Mouse (Mus musculus) heart, postnatal 0 days (tissue): ENCODE measurements around the gene Prkaa1. TPM values are rescaled to one million over a fixed set of nuclear protein-coding genes. Genes with fewer than 3 reads are reported as not detected.

Source experiments
- ATAC-seq: fragments of 200-750 bp; cut with Nextera tagmentation; 2 replicates; pipeline ENCODE4 v1.8.0; 2017; ENCODE audit warnings: low read depth, moderate number of reproducible peaks, moderate library complexity; ENCODE audit not compliant: insufficient read depth
- DNase-seq: peaks from one replicate; pipeline ENCODE4 v3.0.0-alpha.2; 2016; ENCODE audit warnings: low spot score
- H3K27ac ChIP-seq: fragments of 300-500 bp; sonication (generic); 2 replicates; pipeline ENCODE4 v1.5.1; 2014; ENCODE audit warnings: low read depth, mild to moderate bottlenecking
- H3K27me3 ChIP-seq: fragments of 300-500 bp; sonication (generic); 2 replicates; pipeline ENCODE4 v1.6.1; 2014; ENCODE audit warnings: low read length, mixed read lengths; ENCODE audit not compliant: control insufficient read depth, insufficient read depth
- H3K36me3 ChIP-seq: fragments of 300-500 bp; sonication (generic); replicated peaks from 2 replicates; pipeline ENCODE4 v1.6.1; 2014; ENCODE audit warnings: low read length, mixed read lengths; ENCODE audit not compliant: control insufficient read depth, insufficient read depth
- H3K4me1 ChIP-seq: fragments of 300-500 bp; sonication (generic); 2 replicates; pipeline ENCODE4 v1.6.1; 2014; ENCODE audit warnings: antibody characterized with exemption; ENCODE audit not compliant: control insufficient read depth, insufficient read depth
- H3K4me2 ChIP-seq: fragments of 300-500 bp; sonication (generic); 2 replicates; pipeline ENCODE4 v1.6.1; 2014; ENCODE audit warnings: low read depth, mild to moderate bottlenecking, low read length, moderate library complexity
- H3K4me3 ChIP-seq: fragments of 300-500 bp; sonication (generic); 2 replicates; pipeline ENCODE4 v1.5.1; 2014; ENCODE audit warnings: low read depth, low read length
- H3K9ac ChIP-seq: fragments of 300-500 bp; sonication (generic); replicated peaks from 2 replicates; pipeline ENCODE4 v1.6.1; 2014; ENCODE audit warnings: low read depth, low read length, mixed read lengths
- H3K9me3 ChIP-seq: fragments of 300-500 bp; sonication (generic); replicated peaks from 2 replicates; pipeline ENCODE4 v1.6.1; 2016; ENCODE audit warnings: low read length; ENCODE audit not compliant: control insufficient read depth
- CTCF ChIP-seq: IDR thresholded peaks from 2 replicates; pipeline ENCODE4 v1.5.1; 2016; ENCODE audit warnings: antibody characterized with exemption, control low read depth, low read depth
- EP300 ChIP-seq: IDR thresholded peaks from 2 replicates; pipeline ENCODE4 v1.6.1; 2016; ENCODE audit warnings: antibody characterized with exemption, low read depth
- WGBS: fragments of 180-500 bp; shearing (Covaris S2); extraction: QIAGEN DNeasy Blood & Tissue Kit; methylation state at CpG from one replicate; pipeline ENCODE4 v1.1.7; 2014; 5-methylcytosine and 5-hydroxymethylcytosine counted together
- polyA plus RNA-seq: library from polyadenylated mRNA; unstranded; fragments of >200 nt; fragmentation: Nextera tagmentation; extraction: Ambion mirVana; gene quantifications from 2 replicates; pipeline ENCODE4 v1.2.1, GENCODE M21; 2015
- total RNA-seq: library from RNA; depleted of rRNA; stranded (reverse); fragments of >200 nt; gene quantifications from 2 replicates; pipeline ENCODE4 v1.2.3, GENCODE M21; 2014; ENCODE audit warnings: low replicate concordance

Gene Prkaa1
- total and polyA plus RNA-seq, 2 experiments from 2014 or later = 10.0 to 15.5 TPM

GRCm38 (mm10) chr15:5106293-5106692 lies 37.4 kb upstream of the Prkaa1 start:
- TF ChIP-seq EP300 = no peak
- TF ChIP-seq CTCF = peak; percentile 43
- Histone ChIP-seq H3K4me1 (no peaks in the 10 kb centered on the region; the same call in 1 of the 2 replicates), H3K9ac (no peak overlapping the region), H3K9me3 (no peaks in the 10 kb centered on the region), H3K4me3 (no peak overlapping the region), H3K36me3 (peaks cover 3% of the 10 kb centered on the region; the same call in 1 of the 2 replicates), H3K4me2 (no peak overlapping the region), H3K27me3 (no peaks in the 10 kb centered on the region), H3K27ac (no peak overlapping the region)
- no peak for DNase-seq
- no peak for ATAC-seq
- WGBS = 44% methylated on average over 2 of the region's 2 CpGs

GRCm38 (mm10) chr15:5107686-5108654 lies 35.7 kb upstream of the Prkaa1 start, which contains the start of gene Card6:
Card6 (minus strand) TSS chr15:5108539.
- DNase-seq (peak; percentile 20), ATAC-seq (no peak)
- peak within 1 kb of the TSS; percentile 69 for H3K27ac ChIP-seq
- TF ChIP-seq CTCF (no peak), EP300 (no peak)
- peaks cover 3% of the 10 kb centered on the region; the same call in 1 of the 2 replicates for H3K36me3 ChIP-seq
- 37% methylated on average over 21 of the region's 21 CpGs for WGBS
- H3K27me3 ChIP-seq = no peaks in the 10 kb centered on the region
- H3K9me3 ChIP-seq = no peaks in the 10 kb centered on the region
- H3K9ac ChIP-seq = peak within 1 kb of the TSS; percentile 59
- H3K4me3 ChIP-seq = peak within 1 kb of the TSS; percentile 48
- no peaks in the 10 kb centered on the region; the same call in 1 of the 2 replicates for H3K4me1 ChIP-seq
- peak within 1 kb of the TSS; percentile 54 for H3K4me2 ChIP-seq

- Histone ChIP-seq H3K9ac (no peak overlapping the region), H3K27me3 (no peaks in the 10 kb centered on the region), H3K9me3 (no peaks in the 10 kb centered on the region), H3K4me3 (peak overlapping the region; percentile 48), H3K27ac (peak overlapping the region; percentile 69; the same call in 1 of the 2 replicates), H3K4me2 (peak overlapping the region; percentile 54), H3K4me1 (no peaks in the 10 kb centered on the region; the same call in 1 of the 2 replicates), H3K36me3 (peaks cover 3% of the 10 kb centered on the region; the same call in 1 of the 2 replicates)
- 64% methylated on average over 3 of the region's 3 CpGs for WGBS
- TF ChIP-seq CTCF (no peak), EP300 (no peak)
- DNase-seq (no peak), ATAC-seq (no peak)
Observed at GRCm38 (mm10) chr15:5108655-5109040, 35.0 kb upstream of the Prkaa1 start.

- H3K4me1 ChIP-seq = peaks cover 8% of the 10 kb centered on the region
- ATAC-seq (no peak), DNase-seq (no peak)
- no peak overlapping the region for H3K27ac ChIP-seq
- H3K27me3 ChIP-seq = no peaks in the 10 kb centered on the region
- no peak overlapping the region for H3K4me3 ChIP-seq
- H3K9me3 ChIP-seq = no peaks in the 10 kb centered on the region
- no peak overlapping the region for H3K9ac ChIP-seq
- TF ChIP-seq EP300 (no peak), CTCF (no peak)
- 69% methylated on average over 3 of the region's 3 CpGs for WGBS
- peaks cover under 1% of the 10 kb centered on the region for H3K36me3 ChIP-seq
- H3K4me2 ChIP-seq = no peak overlapping the region
Observed at GRCm38 (mm10) chr15:5112651-5113050, 31.0 kb upstream of the Prkaa1 start.

GRCm38 (mm10) chr15:5115173-5115572 lies 28.5 kb upstream of the Prkaa1 start:
- H3K36me3 ChIP-seq = peaks cover 26% of the 10 kb centered on the region
- WGBS = 49% methylated on average over 8 of the region's 8 CpGs
- peaks cover 14% of the 10 kb centered on the region for H3K4me1 ChIP-seq
- DNase-seq (no peak), ATAC-seq (no peak)
- TF ChIP-seq CTCF = no peak
- TF ChIP-seq EP300 = no peak
- H3K27ac ChIP-seq = peak overlapping the region; percentile 93
- peak overlapping the region; percentile 71 for H3K9ac ChIP-seq
- no peaks in the 10 kb centered on the region for H3K9me3 ChIP-seq
- no peaks in the 10 kb centered on the region for H3K27me3 ChIP-seq
- H3K4me2 ChIP-seq = peak overlapping the region; percentile 75
- peak overlapping the region; percentile 67 for H3K4me3 ChIP-seq
